In genomic region chr11:121658151-121658550, GRCm38 (mm10) we compare ENCODE assay signal across 30 mouse cellular contexts. TPM values are rescaled to one million over a fixed set of nuclear protein-coding genes. Genes with fewer than 3 reads are reported as not detected.
DNase-seq lines count a peak whose midpoint lies in the region; ATAC-seq and TF ChIP-seq lines count a peak whose summit lies in the region.
"Had no signal": no experiment of that assay in that cellular context is flagged by ENCODE, and none has a peak within 500 bp of the region (broad histone marks: within the 10 kb centered on the region; RNA-seq: fewer than 3 reads in every experiment).

No protein-coding gene starts in this region.

- no peak overlapping the region for H3K4me3 ChIP-seq in gastrocnemius, adult 2 months
- no peak overlapping the region for H3K4me3 ChIP-seq in intestine, postnatal 0 days (ENCODE audit: low read depth, low read length)
- no peak overlapping the region for H3K4me3 ChIP-seq in intestine, embryonic 15.5 days (replicated peaks)
- H3K4me3 ChIP-seq in liver, postnatal 0 days (ENCODE audit: low read depth, low read length): no peak overlapping the region
- H3K4me3 ChIP-seq in liver, embryonic 12.5 days: no peak overlapping the region
- no peak overlapping the region for H3K4me3 ChIP-seq in midbrain, postnatal 0 days (ENCODE audit: low read depth, low read length)
- H3K4me3 ChIP-seq in midbrain, embryonic 16.5 days (ENCODE audit: low read depth, low read length): no peak overlapping the region
- H3K4me3 ChIP-seq: erythroblast, embryonic 14.5 days; heart, embryonic 12.5 days; hindbrain, embryonic 10.5 days; hindbrain, embryonic 15.5 days; limb, embryonic 12.5 days; megakaryocyte, embryonic 14.5 days; midbrain, embryonic 13.5 days; neural tube, embryonic 12.5 days had no signal

- H3K4me2 ChIP-seq in intestine, postnatal 0 days (replicated peaks; ENCODE audit: low read depth): no peak overlapping the region
- no peak overlapping the region for H3K4me2 ChIP-seq in intestine, embryonic 15.5 days (replicated peaks)
- no peak overlapping the region for H3K4me2 ChIP-seq in liver, postnatal 0 days (ENCODE audit: low read depth, low read length)
- H3K4me2 ChIP-seq in liver, embryonic 12.5 days: no peak overlapping the region
- H3K4me2 ChIP-seq in midbrain, postnatal 0 days (ENCODE audit: low read depth, low read length, poor library complexity, severe bottlenecking): no peak overlapping the region
- H3K4me2 ChIP-seq in midbrain, embryonic 16.5 days (ENCODE audit: low read length): no peak overlapping the region
- H3K4me2 ChIP-seq: heart, embryonic 12.5 days; hindbrain, embryonic 15.5 days; limb, embryonic 12.5 days; midbrain, embryonic 13.5 days; neural tube, embryonic 12.5 days had no signal

- no peak for ATAC-seq in intestine, postnatal 0 days
- ATAC-seq in intestine, embryonic 15.5 days: no peak
- no peak for ATAC-seq in liver, postnatal 0 days
- ATAC-seq in liver, embryonic 12.5 days: no peak
- ATAC-seq in midbrain, postnatal 0 days (ENCODE audit: low FRiP score): no peak
- ATAC-seq in midbrain, embryonic 16.5 days: no peak
- ATAC-seq: activated CD4-positive, CD25-positive, alpha-beta regulatory T cell, adult 4 months; forebrain, embryonic 16.5 days; intestine, embryonic 16.5 days; midbrain, embryonic 13.5 days had no signal

- no peak for TF ChIP-seq EP300 in liver, postnatal 0 days (IDR thresholded peaks at IDR 0.05; ENCODE audit: low read depth)

- 22% methylated on average over 1 of the region's 1 CpGs for WGBS in intestine, postnatal 0 days
- WGBS in intestine, embryonic 15.5 days: 47% methylated on average over 1 of the region's 1 CpGs
- WGBS in liver, postnatal 0 days (ENCODE audit: insufficient replicate concordance): 42% methylated on average over 1 of the region's 1 CpGs
- 49% methylated on average over 1 of the region's 1 CpGs for WGBS in liver, embryonic 12.5 days (ENCODE audit: insufficient replicate concordance)
- whole genome bisulfite sequencing in midbrain, postnatal 0 days: 42% methylated on average over 1 of the region's 1 CpGs
- 66% methylated on average over 1 of the region's 1 CpGs for WGBS in midbrain, embryonic 16.5 days

- no peaks in the 10 kb centered on the region for H3K4me1 ChIP-seq in intestine, postnatal 0 days (replicated peaks; ENCODE audit: control insufficient read depth, insufficient read depth, low read length)
- no peaks in the 10 kb centered on the region for H3K4me1 ChIP-seq in intestine, embryonic 15.5 days (replicated peaks)
- no peaks in the 10 kb centered on the region for H3K4me1 ChIP-seq in liver, postnatal 0 days (ENCODE audit: insufficient read depth)
- no peaks in the 10 kb centered on the region for H3K4me1 ChIP-seq in liver, embryonic 12.5 days
- no peaks in the 10 kb centered on the region for H3K4me1 ChIP-seq in midbrain, postnatal 0 days (ENCODE audit: insufficient read depth, low read length)
- no peaks in the 10 kb centered on the region for H3K4me1 ChIP-seq in midbrain, embryonic 16.5 days (ENCODE audit: control insufficient read depth, insufficient read depth, low read length)
- H3K4me1 ChIP-seq: hindbrain, embryonic 10.5 days; hindbrain, embryonic 15.5 days; limb, embryonic 12.5 days; midbrain, embryonic 13.5 days; neural tube, embryonic 12.5 days had no signal

- DNase-seq in gastrocnemius, adult 2 months: no peak
- DNase-seq in gastrocnemius, postnatal 36 days: no peak
- DNase-seq in liver, postnatal 0 days: no peak
- DNase-seq in midbrain, postnatal 0 days (ENCODE audit: low spot score): no peak
- DNase-seq: adrenal gland, adult 2 months; adrenal gland, postnatal 36 days; cerebellum, adult 18-20 months; cerebellum, postnatal 10 days; heart, postnatal 10 days; kidney, postnatal 4 days; right cerebral cortex, adult 18-20 months; right cerebral cortex, postnatal 4 days; thymus, adult 2 months; thymus, postnatal 36 days had no signal

- H3K27me3 ChIP-seq in intestine, postnatal 0 days (replicated peaks; ENCODE audit: control insufficient read depth, insufficient read depth, low read length): no peaks in the 10 kb centered on the region
- no peaks in the 10 kb centered on the region for H3K27me3 ChIP-seq in intestine, embryonic 15.5 days (replicated peaks)
- H3K27me3 ChIP-seq in liver, postnatal 0 days (ENCODE audit: insufficient read depth, low read length): no peaks in the 10 kb centered on the region
- H3K27me3 ChIP-seq in liver, embryonic 12.5 days (replicated peaks): no peaks in the 10 kb centered on the region
- no peaks in the 10 kb centered on the region for H3K27me3 ChIP-seq in midbrain, postnatal 0 days (ENCODE audit: insufficient read depth, low read length)
- no peaks in the 10 kb centered on the region for H3K27me3 ChIP-seq in midbrain, embryonic 16.5 days (ENCODE audit: control insufficient read depth, insufficient read depth, low read depth, low read length)
- H3K27me3 ChIP-seq: CH12.LX; heart, embryonic 12.5 days; hindbrain, embryonic 15.5 days; limb, embryonic 12.5 days; megakaryocyte, embryonic 14.5 days; midbrain, embryonic 13.5 days; neural tube, embryonic 12.5 days had no signal

- TF ChIP-seq CTCF in gastrocnemius, adult 2 months (IDR thresholded peaks at IDR 0.05): peak; percentile 39
- peak; percentile 65 for TF ChIP-seq CTCF in intestine, postnatal 0 days (IDR thresholded peaks at IDR 0.05; ENCODE audit: low read depth)
- TF ChIP-seq CTCF in liver, postnatal 0 days (IDR thresholded peaks at IDR 0.05; ENCODE audit: low read depth): peak; percentile 42
- peak; percentile 32; the same call in 1 of the 2 replicates for TF ChIP-seq CTCF in midbrain, postnatal 0 days (IDR thresholded peaks at IDR 0.05)

- H3K9me3 ChIP-seq in intestine, postnatal 0 days (ENCODE audit: control insufficient read depth): no peaks in the 10 kb centered on the region
- no peaks in the 10 kb centered on the region for H3K9me3 ChIP-seq in intestine, embryonic 15.5 days
- H3K9me3 ChIP-seq in liver, postnatal 0 days (ENCODE audit: low read length): no peaks in the 10 kb centered on the region
- H3K9me3 ChIP-seq in liver, embryonic 12.5 days (replicated peaks): no peaks in the 10 kb centered on the region
- H3K9me3 ChIP-seq in midbrain, postnatal 0 days (ENCODE audit: low read length): no peaks in the 10 kb centered on the region
- no peaks in the 10 kb centered on the region for H3K9me3 ChIP-seq in midbrain, embryonic 16.5 days (replicated peaks; ENCODE audit: control insufficient read depth, low read length, poor library complexity, severe bottlenecking)
- H3K9me3 ChIP-seq: heart, embryonic 12.5 days; hindbrain, embryonic 10.5 days; hindbrain, embryonic 15.5 days; limb, embryonic 12.5 days; midbrain, embryonic 13.5 days; neural tube, embryonic 12.5 days had no signal

- H3K36me3 ChIP-seq in intestine, postnatal 0 days (ENCODE audit: control insufficient read depth, insufficient read depth): peaks cover 5% of the 10 kb centered on the region; the same call in 1 of the 2 replicates
- no peaks in the 10 kb centered on the region for H3K36me3 ChIP-seq in intestine, embryonic 15.5 days
- no peaks in the 10 kb centered on the region for H3K36me3 ChIP-seq in liver, postnatal 0 days (replicated peaks; ENCODE audit: insufficient read depth, low read length)
- H3K36me3 ChIP-seq in liver, embryonic 12.5 days: 0 out of 2 replicates have a peak, but pooled peaks cover 5% of the 10 kb centered on the region
- H3K36me3 ChIP-seq in midbrain, postnatal 0 days (ENCODE audit: insufficient read depth, low read length): peaks cover 4% of the 10 kb centered on the region; the same call in 1 of the 2 replicates
- no peaks in the 10 kb centered on the region for H3K36me3 ChIP-seq in midbrain, embryonic 16.5 days (ENCODE audit: control insufficient read depth, insufficient read depth, low read length)
- H3K36me3 ChIP-seq: midbrain, embryonic 13.5 days; neural tube, embryonic 12.5 days had no signal

- no peak overlapping the region for H3K9ac ChIP-seq in intestine, postnatal 0 days (ENCODE audit: low read depth, low read length)
- no peak overlapping the region for H3K9ac ChIP-seq in intestine, embryonic 15.5 days
- no peak overlapping the region for H3K9ac ChIP-seq in liver, postnatal 0 days (replicated peaks)
- no peak overlapping the region for H3K9ac ChIP-seq in liver, embryonic 12.5 days
- H3K9ac ChIP-seq in midbrain, postnatal 0 days (replicated peaks; ENCODE audit: low read length, poor library complexity, severe bottlenecking): no peak overlapping the region
- H3K9ac ChIP-seq in midbrain, embryonic 16.5 days (ENCODE audit: low read depth, low read length): no peak overlapping the region
- H3K9ac ChIP-seq: heart, embryonic 12.5 days; hindbrain, embryonic 15.5 days; limb, embryonic 12.5 days; midbrain, embryonic 13.5 days; neural tube, embryonic 12.5 days had no signal

- no peak overlapping the region for H3K27ac ChIP-seq in gastrocnemius, adult 2 months
- no peak overlapping the region for H3K27ac ChIP-seq in intestine, postnatal 0 days (ENCODE audit: low read depth, low read length)
- no peak overlapping the region for H3K27ac ChIP-seq in intestine, embryonic 15.5 days
- no peak overlapping the region for H3K27ac ChIP-seq in liver, postnatal 0 days (ENCODE audit: low read depth)
- H3K27ac ChIP-seq in liver, embryonic 12.5 days: no peak overlapping the region
- no peak overlapping the region for H3K27ac ChIP-seq in midbrain, postnatal 0 days (ENCODE audit: low read depth, low read length)
- no peak overlapping the region for H3K27ac ChIP-seq in midbrain, embryonic 16.5 days (ENCODE audit: low read length)
- H3K27ac ChIP-seq: hindbrain, embryonic 10.5 days; hindbrain, embryonic 15.5 days; limb, embryonic 12.5 days; midbrain, embryonic 13.5 days; neural tube, embryonic 12.5 days had no signal

- intact Hi-C loops in gastrocnemius, adult 2 months (cut with DNase I): loop anchor here (5.0 kb wide), 1 partner anchor 44 kb away; the partner anchor contains the start of gene Metrnl
- intact Hi-C loops in gastrocnemius, postnatal 36 days (cut with DNase I): no loop called here

RNA-seq across cellular contexts. Expression of gene B3gntl1, which starts 14.8 kb away (rescaled TPM):
- 1 to 10 TPM; 2.2 to 3.0 TPM for total RNA-seq in gastrocnemius, adult 2 months (2021)
- 1 to 10 TPM; 1.8 to 2.0 TPM for total RNA-seq in gastrocnemius, postnatal 36 days (2021)
- polyA plus RNA-seq in intestine, postnatal 0 days (2015; fragmentation: Nextera tagmentation; extraction: Ambion mirVana): 3.2 and 3.7 TPM in 2 replicates
- 7.3 and 8.0 TPM in 2 replicates for polyA plus RNA-seq in intestine, embryonic 15.5 days (2015; fragmentation: Nextera tagmentation; extraction: Ambion mirVana)
- polyA plus RNA-seq in liver, postnatal 0 days (2015; fragmentation: Nextera tagmentation; extraction: Ambion mirVana): 1.1 and 1.5 TPM in 2 replicates
- 2.5 and 2.9 TPM in 2 replicates for polyA plus RNA-seq in liver, embryonic 12.5 days (2016; fragmentation: Nextera tagmentation; extraction: Ambion mirVana)
- total RNA-seq in midbrain, postnatal 0 days (2014; rRNA removed): 10.1 and 10.5 TPM in 2 replicates
- polyA plus RNA-seq in midbrain, postnatal 0 days (2015; fragmentation: Nextera tagmentation; extraction: Ambion mirVana): 5.8 and 6.6 TPM in 2 replicates
- 6.6 and 6.7 TPM in 2 replicates for polyA plus RNA-seq in midbrain, embryonic 16.5 days (2015; fragmentation: Nextera tagmentation; extraction: Ambion mirVana)
- polyA plus RNA-seq: erythroblast, embryonic 14.5 days had no signal

RNA-seq across cellular contexts. Expression of gene Metrnl, which starts 43.2 kb away (rescaled TPM):
- total RNA-seq in gastrocnemius, adult 2 months (2021): 10 to 100 TPM in 1 of 2 experiments, 1 to 10 TPM in 1; 7.8 to 13.7 TPM
- total RNA-seq in gastrocnemius, postnatal 36 days (2021): 10 to 100 TPM in 1 of 2 experiments, 1 to 10 TPM in 1; 7.2 to 12.0 TPM
- polyA plus RNA-seq in intestine, postnatal 0 days (2015; fragmentation: Nextera tagmentation; extraction: Ambion mirVana): 50.2 and 50.9 TPM in 2 replicates
- 34.2 and 40.5 TPM in 2 replicates for polyA plus RNA-seq in intestine, embryonic 15.5 days (2015; fragmentation: Nextera tagmentation; extraction: Ambion mirVana)
- polyA plus RNA-seq in liver, postnatal 0 days (2015; fragmentation: Nextera tagmentation; extraction: Ambion mirVana): 4.7 and 6.7 TPM in 2 replicates
- polyA plus RNA-seq in liver, embryonic 12.5 days (2016; fragmentation: Nextera tagmentation; extraction: Ambion mirVana): 3.7 and 4.8 TPM in 2 replicates
- total RNA-seq in midbrain, postnatal 0 days (2014; rRNA removed): 10.2 and 15.8 TPM in 2 replicates
- polyA plus RNA-seq in midbrain, postnatal 0 days (2015; fragmentation: Nextera tagmentation; extraction: Ambion mirVana): 12.5 and 15.4 TPM in 2 replicates
- polyA plus RNA-seq in midbrain, embryonic 16.5 days (2015; fragmentation: Nextera tagmentation; extraction: Ambion mirVana): 12.7 TPM in 2 replicates
